Mouse (Mus musculus) lung, postnatal 0 days (tissue): ENCODE results near the gene B3galt1. TPM values are rescaled to one million over a fixed set of nuclear protein-coding genes. Genes with fewer than 3 reads are reported as not detected.

Experiments used
- ATAC-seq: fragments of 200-750 bp; cut with Nextera tagmentation; 2 replicates; pipeline ENCODE4 v1.8.0; 2017; ENCODE audit warnings: moderate library complexity
- DNase-seq: peaks from one replicate; pipeline ENCODE4 v3.0.0-alpha.2; 2016; ENCODE audit warnings: low spot score
- H3K27ac ChIP-seq: fragments of 300-500 bp; sonication (generic); 2 replicates; pipeline ENCODE4 v1.5.1; 2014; ENCODE audit warnings: antibody characterized with exemption, mild to moderate bottlenecking, low read length, mixed read lengths
- H3K27me3 ChIP-seq: fragments of 300-500 bp; sonication (generic); replicated peaks from 2 replicates; pipeline ENCODE4 v1.6.1; 2014; ENCODE audit warnings: low read length, mixed read lengths; ENCODE audit not compliant: insufficient read depth
- H3K36me3 ChIP-seq: fragments of 300-500 bp; sonication (generic); 2 replicates; pipeline ENCODE4 v1.6.1; 2014; ENCODE audit warnings: low read length, mixed read lengths; ENCODE audit not compliant: insufficient read depth
- H3K4me1 ChIP-seq: fragments of 300-500 bp; sonication (generic); 2 replicates; pipeline ENCODE4 v1.6.1; 2014; ENCODE audit warnings: antibody characterized with exemption, low read depth, low read length, mixed read lengths; ENCODE audit not compliant: insufficient read depth
- H3K4me2 ChIP-seq: fragments of 300-500 bp; sonication (generic); replicated peaks from 2 replicates; pipeline ENCODE4 v1.6.1; 2014; ENCODE audit warnings: low read depth, mild to moderate bottlenecking, low read length, moderate library complexity, mixed read lengths
- H3K4me3 ChIP-seq: fragments of 300-500 bp; sonication (generic); 2 replicates; pipeline ENCODE4 v1.5.1; 2014; ENCODE audit warnings: low read depth, low read length
- H3K9ac ChIP-seq: fragments of 300-500 bp; sonication (generic); replicated peaks from 2 replicates; pipeline ENCODE4 v1.6.1; 2014; ENCODE audit warnings: low read depth, mild to moderate bottlenecking
- H3K9me3 ChIP-seq: fragments of 300-500 bp; sonication (generic); 2 replicates; pipeline ENCODE4 v1.6.1; 2016; ENCODE audit warnings: low read length, mixed read lengths
- CTCF ChIP-seq: IDR thresholded peaks from 2 replicates; pipeline ENCODE4 v1.5.1; 2016; ENCODE audit warnings: antibody characterized with exemption, mild to moderate bottlenecking
- EP300 ChIP-seq: IDR thresholded peaks from 2 replicates; pipeline ENCODE4 v1.6.1; 2016; ENCODE audit warnings: antibody characterized with exemption, mild to moderate bottlenecking, control low read depth
- WGBS: fragments of 180-500 bp; shearing (Covaris S2); extraction: QIAGEN DNeasy Blood & Tissue Kit; methylation state at CpG from one replicate; pipeline ENCODE4 v1.1.7; 2014; 5-methylcytosine and 5-hydroxymethylcytosine counted together
- polyA plus RNA-seq: library from polyadenylated mRNA; unstranded; fragments of >200 nt; fragmentation: Nextera tagmentation; extraction: Ambion mirVana; gene quantifications from 2 replicates; pipeline ENCODE4 v1.2.1, GENCODE M21; 2015

Gene B3galt1
- polyA plus RNA-seq, 1 experiment from 2014 or later, result 0.30 TPM

DNA sequence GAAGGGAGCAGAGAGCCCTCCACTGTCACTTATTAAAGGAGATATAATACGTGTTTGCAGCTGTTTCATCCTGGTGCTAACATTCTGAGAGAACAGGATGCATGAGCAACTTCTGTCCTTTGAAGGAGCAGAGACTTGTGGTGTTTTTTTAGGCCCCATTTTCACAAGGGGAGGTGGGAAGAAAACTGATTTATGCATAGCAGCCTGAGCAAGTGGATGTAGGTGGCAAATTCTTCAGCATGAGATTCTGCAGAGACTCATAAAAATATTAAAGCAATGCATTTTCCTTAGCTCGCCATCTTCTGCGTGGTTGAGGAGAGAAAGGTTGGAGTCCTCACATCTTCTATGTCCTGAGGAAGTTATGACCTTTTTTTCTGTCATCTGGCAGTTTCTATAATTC lies 469.0 kb downstream of the B3galt1 start:
- no peak for ATAC-seq
- TF ChIP-seq EP300, result no peak
- no peak for TF ChIP-seq CTCF

DNA sequence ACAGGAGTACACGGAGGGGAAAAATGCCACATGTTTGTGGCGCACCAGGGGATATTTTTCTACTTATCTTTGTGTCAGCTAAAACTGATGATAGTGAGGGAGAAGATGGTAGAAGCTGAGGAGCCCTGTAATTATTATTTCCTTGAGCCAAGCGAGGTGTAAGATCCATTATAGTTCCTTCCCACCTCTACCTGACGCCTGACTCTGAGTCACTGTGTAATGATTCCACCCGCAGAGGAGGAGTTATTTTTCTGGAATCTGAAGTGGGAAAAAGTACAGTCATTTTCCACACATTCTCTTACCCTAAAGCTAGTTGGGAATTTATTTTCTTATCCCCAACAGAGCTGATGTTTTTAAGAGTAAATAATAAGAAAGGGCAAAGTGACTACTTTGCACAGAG lies 475.1 kb downstream of the B3galt1 start:
- Histone ChIP-seq H3K9ac (no peak overlapping the region), H3K27me3 (no peaks in the 10 kb centered on the region), H3K4me1 (no peaks in the 10 kb centered on the region), H3K27ac (no peak overlapping the region), H3K4me2 (no peak overlapping the region), H3K4me3 (no peak overlapping the region), H3K36me3 (no peaks in the 10 kb centered on the region), H3K9me3 (no peaks in the 10 kb centered on the region)
- ATAC-seq, result no peak
- 79% methylated on average over 5 of the region's 5 CpGs for WGBS
- DNase-seq, result no peak
- TF ChIP-seq CTCF (no peak), EP300 (no peak)

More for the DNA sequence above, 469.0 kb downstream of the B3galt1 start:
- H3K27ac ChIP-seq, result no peak overlapping the region
- H3K4me1 ChIP-seq, result no peaks in the 10 kb centered on the region
- H3K36me3 ChIP-seq, result no peaks in the 10 kb centered on the region
- H3K4me2 ChIP-seq, result no peak overlapping the region
- 81% methylated on average over 3 of the region's 3 CpGs for WGBS
- H3K4me3 ChIP-seq, result no peak overlapping the region
- no peaks in the 10 kb centered on the region for H3K9me3 ChIP-seq
- no peak for DNase-seq
- no peaks in the 10 kb centered on the region for H3K27me3 ChIP-seq
- H3K9ac ChIP-seq, result no peak overlapping the region

DNA sequence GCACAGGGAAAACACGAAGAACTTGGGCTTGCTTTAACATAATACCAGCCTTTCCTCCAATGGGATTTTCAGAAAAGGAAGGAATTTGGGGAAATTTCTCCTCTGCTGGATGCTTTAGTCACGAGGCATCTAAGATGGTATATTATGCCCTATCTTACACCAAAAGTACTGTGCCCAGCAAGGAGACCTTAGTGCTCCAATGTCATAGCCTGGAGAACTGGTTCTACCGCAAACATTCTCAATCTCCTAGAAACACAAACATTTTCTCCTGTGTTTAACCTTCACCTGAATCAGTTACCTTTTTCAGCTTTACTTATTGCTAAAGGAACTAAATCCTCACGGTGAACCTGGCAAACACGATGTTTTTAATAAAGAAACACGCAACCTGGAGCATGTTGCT lies 486.8 kb downstream of the B3galt1 start:
- peak; percentile 40 for DNase-seq
- H3K27ac ChIP-seq, result no peak overlapping the region
- no peak for ATAC-seq
- TF ChIP-seq EP300, result no peak
- TF ChIP-seq CTCF, result no peak
- no peak overlapping the region for H3K4me2 ChIP-seq
- no peaks in the 10 kb centered on the region for H3K9me3 ChIP-seq
- no peaks in the 10 kb centered on the region for H3K27me3 ChIP-seq
- WGBS, result 57% methylated on average over 6 of the region's 6 CpGs
- H3K36me3 ChIP-seq, result no peaks in the 10 kb centered on the region
- no peaks in the 10 kb centered on the region for H3K4me1 ChIP-seq
- no peak overlapping the region for H3K4me3 ChIP-seq
- no peak overlapping the region for H3K9ac ChIP-seq

DNA sequence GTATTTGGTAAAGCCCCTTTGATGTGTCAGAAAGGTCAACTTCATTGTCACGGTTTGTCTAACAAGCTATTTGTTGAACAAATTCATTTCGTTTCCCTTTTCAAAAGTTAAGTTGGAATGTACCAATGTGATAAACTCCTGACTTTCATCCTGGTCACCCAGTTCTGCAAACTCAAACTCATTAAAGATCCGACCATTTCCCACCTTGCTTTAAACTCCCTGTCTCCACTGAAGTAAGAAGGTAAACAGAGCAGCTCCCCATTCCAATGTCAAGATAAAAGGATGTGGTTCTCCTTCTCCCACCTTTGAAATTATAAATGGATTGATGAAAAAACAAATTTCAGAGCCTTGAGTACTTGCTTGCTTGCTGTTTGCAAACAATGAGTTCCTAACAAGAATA lies 487.6 kb downstream of the B3galt1 start:
- H3K4me1 ChIP-seq, result no peaks in the 10 kb centered on the region
- 39% methylated on average over 3 of the region's 3 CpGs for WGBS
- no peak for ATAC-seq
- H3K27ac ChIP-seq, result no peak overlapping the region
- TF ChIP-seq CTCF (no peak), EP300 (no peak)
- no peaks in the 10 kb centered on the region for H3K36me3 ChIP-seq
- no peaks in the 10 kb centered on the region for H3K9me3 ChIP-seq
- no peaks in the 10 kb centered on the region for H3K27me3 ChIP-seq
- H3K9ac ChIP-seq, result no peak overlapping the region
- DNase-seq, result no peak
- H3K4me3 ChIP-seq, result no peak overlapping the region
- no peak overlapping the region for H3K4me2 ChIP-seq

DNA sequence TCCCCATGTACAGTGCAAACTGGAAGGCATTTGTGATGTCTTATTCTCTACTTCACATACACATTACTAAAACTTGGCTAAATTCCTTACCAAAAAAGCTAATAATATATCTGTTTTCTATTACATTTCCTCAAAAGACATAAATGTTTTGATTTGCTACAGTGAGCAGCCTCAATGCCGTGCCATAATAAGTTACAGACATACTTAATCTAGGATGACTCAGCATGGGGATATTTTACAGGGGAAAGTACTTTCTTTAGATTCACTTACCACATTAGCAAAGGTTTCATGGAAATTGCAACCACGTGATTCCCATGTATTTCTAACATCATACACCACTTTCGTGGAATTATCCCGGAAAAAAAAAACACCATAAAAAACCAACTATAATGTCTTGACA lies 495.7 kb downstream of the B3galt1 start:
- ATAC-seq (no peak), DNase-seq (no peak)
- 86% methylated on average over 4 of the region's 4 CpGs for WGBS
- no peak overlapping the region for H3K9ac ChIP-seq
- no peaks in the 10 kb centered on the region for H3K27me3 ChIP-seq
- no peak overlapping the region for H3K4me3 ChIP-seq
- no peak for TF ChIP-seq CTCF
- no peak for TF ChIP-seq EP300
- H3K36me3 ChIP-seq, result no peaks in the 10 kb centered on the region
- H3K4me2 ChIP-seq, result no peak overlapping the region
- no peaks in the 10 kb centered on the region for H3K4me1 ChIP-seq
- no peaks in the 10 kb centered on the region for H3K9me3 ChIP-seq
- no peak overlapping the region for H3K27ac ChIP-seq

DNA sequence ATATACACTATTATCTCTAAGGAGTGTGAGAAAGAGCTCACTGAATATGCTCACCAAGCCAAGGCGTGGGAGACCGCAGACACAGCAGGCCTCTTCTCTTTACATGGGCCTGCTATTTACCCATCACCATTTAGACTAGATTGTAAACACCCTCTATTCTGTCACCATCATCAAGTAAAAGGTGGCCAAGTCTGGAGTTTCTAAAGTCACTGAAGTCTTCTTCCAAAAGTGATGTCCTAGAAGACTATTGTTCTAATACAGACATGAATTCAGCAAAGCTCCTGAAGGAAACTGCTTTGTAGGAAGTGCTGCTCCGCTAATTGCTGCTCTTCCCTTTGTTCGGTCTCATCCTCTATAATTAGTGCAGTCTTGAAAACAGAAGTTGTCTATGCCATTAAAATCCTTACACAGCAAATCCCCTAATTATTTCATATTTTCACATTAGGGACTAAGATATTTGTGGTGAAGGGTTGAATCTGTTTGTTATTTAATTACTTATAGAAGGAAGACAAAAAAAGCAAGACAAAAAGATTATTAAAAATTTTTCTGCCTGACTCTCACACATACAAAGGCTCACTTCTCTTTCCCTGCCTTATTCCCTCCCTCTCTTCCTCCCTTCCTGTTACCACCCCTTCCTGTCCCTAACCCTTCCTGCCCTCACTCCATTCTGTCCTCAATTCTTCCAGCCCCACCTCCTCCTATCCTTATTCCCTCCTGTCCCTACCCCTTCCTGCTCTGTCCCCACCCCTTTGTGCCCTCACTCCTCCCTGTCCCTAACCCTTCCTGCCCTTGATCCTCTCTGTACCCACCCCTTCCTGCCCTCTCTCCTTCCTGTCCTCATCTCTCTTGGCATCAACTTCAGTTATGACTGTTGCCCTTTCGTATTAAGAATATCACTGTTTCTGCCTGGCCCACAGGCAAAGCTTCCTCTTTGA lies 514.0 kb downstream of the B3galt1 start:
- no peaks in the 10 kb centered on the region for H3K36me3 ChIP-seq
- H3K27me3 ChIP-seq, result no peaks in the 10 kb centered on the region
- DNase-seq, result peak; percentile 10
- H3K4me2 ChIP-seq, result no peak overlapping the region
- no peak for TF ChIP-seq EP300
- no peak for TF ChIP-seq CTCF
- no peak overlapping the region for H3K27ac ChIP-seq
- no peaks in the 10 kb centered on the region for H3K4me1 ChIP-seq
- no peak overlapping the region for H3K4me3 ChIP-seq
- no peaks in the 10 kb centered on the region for H3K9me3 ChIP-seq
- no peak overlapping the region for H3K9ac ChIP-seq
- WGBS, result 69% methylated on average over 5 of the region's 5 CpGs
- ATAC-seq, result peak; percentile 70
